Mouse (Mus musculus) gastrocnemius, postnatal 4 days (tissue): ENCODE measurements around the gene Map1lc3b. TPM values are rescaled to one million over a fixed set of nuclear protein-coding genes. Genes with fewer than 3 reads are reported as not detected.

ENCODE experiments used
- total RNA-seq, 2 experiments: library from RNA; stranded (reverse); gene quantifications; 2 replicates each; pipeline ENCODE4 v1.2.3; 2021

The Map1lc3b gene
- total RNA-seq, 2 experiments from 2014 or later = 104 to 105 TPM

Other genes with a start within 250 kb of the Map1lc3b start
- gene 1700018B08Rik, start 46.0 kb upstream of the Map1lc3b start, total RNA-seq = not detected
- 10 to 100 TPM; 52.8 to 68.4 TPM for gene Fbxo31, start 11.6 kb upstream of the Map1lc3b start, total RNA-seq
- 10 to 100 TPM; 43.9 to 44.6 TPM for gene Zcchc14, start 62.5 kb downstream of the Map1lc3b start, total RNA-seq
- gene Jph3, start 139.3 kb downstream of the Map1lc3b start, total RNA-seq = under 1 TPM; 0.12 to 0.16 TPM
- 10 to 100 TPM; 17.5 to 19.0 TPM for gene Klhdc4, start 239.2 kb downstream of the Map1lc3b start, total RNA-seq